Comparison of ENCODE assay signal across 10 mouse cellular contexts in genomic region chr8:20378786-20379649, GRCm38 (mm10). TPM values are rescaled to one million over a fixed set of nuclear protein-coding genes. Genes with fewer than 3 reads are reported as not detected.
DNase-seq lines count a peak whose midpoint lies in the region; ATAC-seq and TF ChIP-seq lines count a peak whose summit lies in the region.
"Not testable (repeated sequence)": the region's sequence is repeated elsewhere in the genome, so short reads cannot be mapped to it uniquely, and the experiment has no call there.
"Had no signal": no experiment of that assay in that cellular context is flagged by ENCODE, and none has a peak within 500 bp of the region (broad histone marks: within the 10 kb centered on the region; RNA-seq: fewer than 3 reads in every experiment).

No protein-coding gene starts in this region.

- peak; percentile 23 to 29 for DNase-seq in cerebellum, adult 18-20 months
- DNase-seq in forebrain, postnatal 0 days; heart, postnatal 0 days (ENCODE audit: low spot score); limb, embryonic 14.5 days (ENCODE audit: low spot score): not testable (repeated sequence)
- DNase-seq in spleen, postnatal 14 days (ENCODE audit: low spot score in 2 of 2) = peak; percentile 22 to 39
- peak; percentile 56 to 88 for DNase-seq in urinary bladder, postnatal 4 days (ENCODE audit: low spot score in 2 of 2)

- H3K36me3 ChIP-seq in forebrain, postnatal 0 days (ENCODE audit: insufficient read depth); heart, postnatal 0 days (replicated peaks; ENCODE audit: control insufficient read depth, insufficient read depth, low read length); kidney, embryonic 14.5 days (ENCODE audit: control insufficient read depth, insufficient read depth, low read length); limb, embryonic 14.5 days (ENCODE audit: control insufficient read depth, insufficient read depth, low read length): not testable (repeated sequence)

- not testable (repeated sequence) for H3K27me3 ChIP-seq in forebrain, postnatal 0 days (ENCODE audit: insufficient read depth, low read length); heart, postnatal 0 days (ENCODE audit: control insufficient read depth, insufficient read depth, low read length); kidney, embryonic 14.5 days (ENCODE audit: control insufficient read depth, insufficient read depth, low read length); limb, embryonic 14.5 days (ENCODE audit: control insufficient read depth, insufficient read depth, low read length)

- not testable (repeated sequence) for H3K9ac ChIP-seq in forebrain, postnatal 0 days; heart, postnatal 0 days (replicated peaks; ENCODE audit: low read depth, low read length); kidney, embryonic 14.5 days (ENCODE audit: low read depth, low read length); limb, embryonic 14.5 days (ENCODE audit: low read depth, low read length, severe bottlenecking)

- TF ChIP-seq CTCF in forebrain, postnatal 0 days (IDR thresholded peaks at IDR 0.05; ENCODE audit: low read depth); heart, postnatal 0 days (IDR thresholded peaks at IDR 0.05; ENCODE audit: low read depth): not testable (repeated sequence)

- H3K4me2 ChIP-seq in forebrain, postnatal 0 days (ENCODE audit: low read depth); heart, postnatal 0 days (ENCODE audit: low read depth, low read length); kidney, embryonic 14.5 days (replicated peaks; ENCODE audit: low read depth, low read length); limb, embryonic 14.5 days (replicated peaks; ENCODE audit: low read depth, low read length, severe bottlenecking): not testable (repeated sequence)

- not testable (repeated sequence) for H3K27ac ChIP-seq in forebrain, postnatal 0 days (ENCODE audit: low read depth, low read length); heart, postnatal 0 days (ENCODE audit: low read depth); kidney, embryonic 14.5 days (ENCODE audit: low read depth, low read length); limb, embryonic 14.5 days (replicated peaks; ENCODE audit: low read depth, low read length)

- 78% methylated on average over 4 of the region's 8 CpGs for WGBS in forebrain, postnatal 0 days
- WGBS in heart, postnatal 0 days = 66% methylated on average over 4 of the region's 8 CpGs
- WGBS in kidney, embryonic 14.5 days = 88% methylated on average over 4 of the region's 8 CpGs
- 83% methylated on average over 4 of the region's 8 CpGs for WGBS in limb, embryonic 14.5 days

- H3K4me1 ChIP-seq in forebrain, postnatal 0 days (ENCODE audit: insufficient read depth); heart, postnatal 0 days (ENCODE audit: control insufficient read depth, insufficient read depth); kidney, embryonic 14.5 days (ENCODE audit: control insufficient read depth, insufficient read depth, low read length); limb, embryonic 14.5 days (ENCODE audit: control insufficient read depth, insufficient read depth, low read length): not testable (repeated sequence)

- peak; percentile 56 for ATAC-seq in forebrain, postnatal 0 days
- peak; percentile 58; the same call in 1 of the 2 replicates for ATAC-seq in heart, postnatal 0 days (ENCODE audit: insufficient read depth, low read depth)
- peak; percentile 81 for ATAC-seq in kidney, embryonic 14.5 days (ENCODE audit: low FRiP score, low TSS enrichment)
- ATAC-seq in limb, embryonic 14.5 days (ENCODE audit: low FRiP score, low read depth) = peak; percentile 70
- peak; percentile 70 for ATAC-seq in megakaryocyte-erythroid progenitor cell, adult 5-6 weeks (replicated peaks; ENCODE audit: low FRiP score, low TSS enrichment, poor library complexity, severe bottlenecking)

- H3K4me3 ChIP-seq in forebrain, postnatal 0 days (ENCODE audit: low read depth, low read length); heart, postnatal 0 days (ENCODE audit: low read depth, low read length); kidney, embryonic 14.5 days (ENCODE audit: low read length); limb, embryonic 14.5 days (replicated peaks; ENCODE audit: low read length): not testable (repeated sequence)

- not testable (repeated sequence) for H3K9me3 ChIP-seq in forebrain, postnatal 0 days (ENCODE audit: low read length); heart, postnatal 0 days (replicated peaks; ENCODE audit: control insufficient read depth, low read length); kidney, embryonic 14.5 days (ENCODE audit: control insufficient read depth, low read length); limb, embryonic 14.5 days (ENCODE audit: control insufficient read depth, low read length)

- TF ChIP-seq POLR2A in limb, embryonic 14.5 days (IDR thresholded peaks at IDR 0.05; ENCODE audit: borderline replicate concordance, extremely low read depth, insufficient read depth, insufficient read length) = not testable (repeated sequence)

- not testable (repeated sequence) for TF ChIP-seq EP300 in heart, postnatal 0 days (IDR thresholded peaks at IDR 0.05; ENCODE audit: low read depth)

RNA-seq across cellular contexts. Expression of gene Gm15319, which starts 16.0 kb away (rescaled TPM):
- 0.23 and 1.7 TPM in 2 replicates for total RNA-seq in forebrain, postnatal 0 days (2014; rRNA removed)
- not detected in 2 replicates for polyA plus RNA-seq in forebrain, postnatal 0 days (2015; fragmentation: Nextera tagmentation; extraction: Ambion mirVana)
- total RNA-seq in heart, postnatal 0 days (2014; rRNA removed; ENCODE audit: low replicate concordance) = 0.19 TPM in 1 of 2 replicates, not detected in the other
- 0.04 TPM in 1 of 2 replicates, not detected in the other for polyA plus RNA-seq in heart, postnatal 0 days (2015; fragmentation: Nextera tagmentation; extraction: Ambion mirVana)
- 0.27 TPM in 1 of 2 replicates, not detected in the other for polyA plus RNA-seq in kidney, embryonic 14.5 days (2014; fragmentation: Nextera tagmentation; extraction: Ambion mirVana)
- 0.09 and 0.14 TPM in 2 replicates for polyA plus RNA-seq in limb, embryonic 14.5 days (2012; rRNA removed)
- not detected in 2 replicates for polyA plus RNA-seq in limb, embryonic 14.5 days (2014; fragmentation: Nextera tagmentation; extraction: Ambion mirVana)
- not detected in 2 replicates for total RNA-seq in megakaryocyte-erythroid progenitor cell, adult 5-6 weeks (2014; fragmentation: Nextera tagmentation)
- total RNA-seq in megakaryocyte-erythroid progenitor cell, adult 5-6 weeks (2017) = not detected in 2 replicates
- total RNA-seq: ES-E14 had no signal
- polyA plus RNA-seq: forebrain, embryonic 10.5 days had no signal
